Mouse (Mus musculus): ENCODE measurements around the gene Pias3.

GRCm38 (mm10) chr3:96728634-96729402 lies 32.6 kb downstream of the Pias3 start:
- no peak for TF ChIP-seq ZNF384 (IDR thresholded peaks at IDR 0.05; ENCODE audit: low read depth, low read length)
- no peak for TF ChIP-seq MAFK (IDR thresholded peaks at IDR 0.05; ENCODE audit: insufficient read depth, low read depth, low read length)
- no peak for TF ChIP-seq ZC3H11A (IDR thresholded peaks at IDR 0.05; ENCODE audit: borderline replicate concordance, low read depth, low read length)
